11 mouse cellular contexts compared by ENCODE assay signal in genomic region chr16:78314026-78314425, GRCm38 (mm10). TPM values are rescaled to one million over a fixed set of nuclear protein-coding genes. Genes with fewer than 3 reads are reported as not detected.
DNase-seq lines count a peak whose midpoint lies in the region; ATAC-seq and TF ChIP-seq lines count a peak whose summit lies in the region.
"Had no signal": no experiment of that assay in that cellular context is flagged by ENCODE, and none has a peak within 500 bp of the region (broad histone marks: within the 10 kb centered on the region; RNA-seq: fewer than 3 reads in every experiment).

No protein-coding gene starts in this region.

- no peak for ATAC-seq in heart, embryonic 12.5 days (ENCODE audit: insufficient number of reproducible peaks, low FRiP score)
- ATAC-seq in midbrain, embryonic 14.5 days (ENCODE audit: low FRiP score, low TSS enrichment): no peak
- no peak for ATAC-seq in erythroid progenitor cell, adult 5-6 weeks (replicated peaks; ENCODE audit: low FRiP score, poor library complexity, severe bottlenecking)
- ATAC-seq: intestine, embryonic 16.5 days had no signal

- H3K4me3 ChIP-seq in heart, embryonic 12.5 days: no peak overlapping the region
- peak overlapping the region; percentile 16; the same call in 1 of the 2 replicates for H3K4me3 ChIP-seq in forebrain, embryonic 10.5 days
- peak overlapping the region; percentile 21 for H3K4me3 ChIP-seq in hindbrain, embryonic 10.5 days
- H3K4me3 ChIP-seq in midbrain, embryonic 14.5 days (replicated peaks; ENCODE audit: low read depth, low read length): peak overlapping the region; percentile 7; the same call in 1 of the 2 replicates
- no peak overlapping the region for H3K4me3 ChIP-seq in gastrocnemius, adult 2 months
- H3K4me3 ChIP-seq: limb, embryonic 15.5 days had no signal

- H3K4me1 ChIP-seq in heart, embryonic 12.5 days (replicated peaks): peaks cover 71% of the 10 kb centered on the region
- peaks cover 62% of the 10 kb centered on the region for H3K4me1 ChIP-seq in forebrain, embryonic 10.5 days
- peaks cover 44% of the 10 kb centered on the region for H3K4me1 ChIP-seq in hindbrain, embryonic 10.5 days (replicated peaks)
- H3K4me1 ChIP-seq in midbrain, embryonic 14.5 days (ENCODE audit: control insufficient read depth, insufficient read depth, low read length): peaks cover 17% of the 10 kb centered on the region

- TF ChIP-seq CTCF in gastrocnemius, adult 2 months (IDR thresholded peaks at IDR 0.05): no peak

- DNase-seq in heart, postnatal 10 days: no peak
- DNase-seq in forebrain, embryonic 10.5 days (ENCODE audit: extremely low spot score, low spot score): no peak
- no peak for DNase-seq in hindbrain, embryonic 10.5 days (ENCODE audit: low spot score)
- DNase-seq in midbrain, embryonic 14.5 days: peak; percentile 37
- no peak for DNase-seq in spleen, postnatal 4 days (ENCODE audit: low spot score in 2 of 2)
- no peak for DNase-seq in gastrocnemius, adult 2 months
- DNase-seq: lung, postnatal 10 days had no signal

- H3K9ac ChIP-seq in heart, embryonic 12.5 days: no peak overlapping the region
- H3K9ac ChIP-seq in midbrain, embryonic 14.5 days (replicated peaks; ENCODE audit: low read length): 0 out of 2 replicates have a peak overlapping the region, but pooled peaks have one; percentile 9
- H3K9ac ChIP-seq: limb, embryonic 15.5 days had no signal

- H3K36me3 ChIP-seq in heart, embryonic 12.5 days: no peaks in the 10 kb centered on the region
- H3K36me3 ChIP-seq in forebrain, embryonic 10.5 days (replicated peaks): peaks cover 47% of the 10 kb centered on the region
- peaks cover 40% of the 10 kb centered on the region for H3K36me3 ChIP-seq in hindbrain, embryonic 10.5 days
- 0 out of 2 replicates have a peak, but pooled peaks cover 3% of the 10 kb centered on the region for H3K36me3 ChIP-seq in midbrain, embryonic 14.5 days (ENCODE audit: control insufficient read depth, insufficient read depth, low read length)
- H3K36me3 ChIP-seq: limb, embryonic 15.5 days had no signal

- 43% methylated on average over 6 of the region's 6 CpGs for WGBS in heart, embryonic 12.5 days
- WGBS in forebrain, embryonic 10.5 days: 46% methylated on average over 6 of the region's 6 CpGs
- WGBS in hindbrain, embryonic 10.5 days: 37% methylated on average over 6 of the region's 6 CpGs
- 33% methylated on average over 6 of the region's 6 CpGs for WGBS in midbrain, embryonic 14.5 days

- no peaks in the 10 kb centered on the region for H3K9me3 ChIP-seq in heart, embryonic 12.5 days (replicated peaks)
- H3K9me3 ChIP-seq in forebrain, embryonic 10.5 days: no peaks in the 10 kb centered on the region
- H3K9me3 ChIP-seq in hindbrain, embryonic 10.5 days: no peaks in the 10 kb centered on the region
- H3K9me3 ChIP-seq in midbrain, embryonic 14.5 days (ENCODE audit: control insufficient read depth, low read length): no peaks in the 10 kb centered on the region
- H3K9me3 ChIP-seq: limb, embryonic 15.5 days had no signal

- H3K27ac ChIP-seq in heart, embryonic 12.5 days (ENCODE audit: poor library complexity, severe bottlenecking): peak overlapping the region; percentile 50
- H3K27ac ChIP-seq in forebrain, embryonic 10.5 days: peak overlapping the region; percentile 72
- peak overlapping the region; percentile 72 for H3K27ac ChIP-seq in hindbrain, embryonic 10.5 days
- H3K27ac ChIP-seq in midbrain, embryonic 14.5 days (replicated peaks; ENCODE audit: low read depth, low read length): peak overlapping the region; percentile 37; the same call in 1 of the 2 replicates
- no peak overlapping the region for H3K27ac ChIP-seq in gastrocnemius, adult 2 months
- H3K27ac ChIP-seq: limb, embryonic 15.5 days had no signal

- intact Hi-C loops in heart, postnatal 10 days (cut with DNase I): no loop called here
- intact Hi-C loops in gastrocnemius, adult 2 months (cut with DNase I): no loop called here

- H3K27me3 ChIP-seq in heart, embryonic 12.5 days (replicated peaks): no peaks in the 10 kb centered on the region
- no peaks in the 10 kb centered on the region for H3K27me3 ChIP-seq in forebrain, embryonic 10.5 days (ENCODE audit: poor library complexity, severe bottlenecking)
- H3K27me3 ChIP-seq in hindbrain, embryonic 10.5 days (ENCODE audit: insufficient read depth, poor library complexity, severe bottlenecking): no peaks in the 10 kb centered on the region
- H3K27me3 ChIP-seq in midbrain, embryonic 14.5 days (ENCODE audit: control insufficient read depth, insufficient read depth, low read length): no peaks in the 10 kb centered on the region
- H3K27me3 ChIP-seq: limb, embryonic 15.5 days had no signal

- H3K4me2 ChIP-seq in heart, embryonic 12.5 days: peak overlapping the region; percentile 47
- peak overlapping the region; percentile 40 for H3K4me2 ChIP-seq in midbrain, embryonic 14.5 days (ENCODE audit: low read length)
- H3K4me2 ChIP-seq: limb, embryonic 15.5 days had no signal

RNA-seq across cellular contexts. Expression of gene Cxadr, which starts 12.7 kb away (rescaled TPM):
- polyA plus RNA-seq in heart, embryonic 12.5 days (2016; fragmentation: Nextera tagmentation; extraction: Ambion mirVana): 43.6 and 43.7 TPM in 2 replicates
- total RNA-seq in heart, postnatal 10 days (2021): 10 to 100 TPM; 41.4 to 48.1 TPM
- 60.7 and 67.8 TPM in 2 replicates for polyA plus RNA-seq in forebrain, embryonic 10.5 days (2016; fragmentation: Nextera tagmentation; extraction: Ambion mirVana)
- 48.3 and 58.4 TPM in 2 replicates for polyA plus RNA-seq in hindbrain, embryonic 10.5 days (2016; fragmentation: Nextera tagmentation; extraction: Ambion mirVana)
- 124 and 133 TPM in 2 replicates for polyA plus RNA-seq in midbrain, embryonic 14.5 days (2014; fragmentation: Nextera tagmentation; extraction: Ambion mirVana)
- 0.84 TPM in 1 of 2 replicates, not detected in the other for total RNA-seq in erythroid progenitor cell, adult 5-6 weeks (2015; ENCODE audit: low replicate concordance)
- 0.13 TPM in 1 of 2 replicates, not detected in the other for total RNA-seq in erythroid progenitor cell, adult 5-6 weeks (2017; ENCODE audit: low replicate concordance)
- total RNA-seq in gastrocnemius, adult 2 months (2021): under 1 TPM; 0.25 to 0.66 TPM

Comparison
In these comparisons a context has a peak if more than half of its experiments do, and no peak if none do; other contexts are left out.
1. H3K4me3 ChIP-seq: peak in forebrain, embryonic 10.5 days (single experiment), hindbrain, embryonic 10.5 days (single experiment) and midbrain, embryonic 14.5 days (single experiment); none in heart, embryonic 12.5 days (single experiment) and gastrocnemius, adult 2 months (single experiment).